Mouse (Mus musculus) left cerebral cortex, postnatal 14 days (tissue): ENCODE data around the gene Elovl7. TPM values are rescaled to one million over a fixed set of nuclear protein-coding genes. Genes with fewer than 3 reads are reported as not detected.
A peak's percentile ranks its signal among the peaks of the same experiment; 100 is the strongest.

Source experiments
- DNase-seq, 2 experiments: peaks; one replicate each; pipeline ENCODE4 v3.0.0; 2021 to 2022; ENCODE audit warnings: low spot score in 2 of 2, mixed read lengths in 1 of 2
- intact Hi-C: fragments of 180-260 bp; cut with DNase I; formaldehyde crosslinking; loops from one replicate; pipeline ENCODE4 v1.15.1; 2025
- total RNA-seq, 2 experiments: library from RNA; stranded (reverse); gene quantifications; 2 replicates each; pipeline ENCODE4 v1.2.3; 2021

The Elovl7 gene
- total RNA-seq, 2 experiments from 2014 or later: 7.4 to 10.5 TPM

- intact Hi-C loops: no loop called here
- DNase-seq: no peak
Measured at GRCm38 (mm10) chr13:108290314-108290713, 76.1 kb downstream of the Elovl7 start.

- DNase-seq: no peak
- intact Hi-C loops: no loop called here
Measured at GRCm38 (mm10) chr13:108297350-108298093, 83.3 kb downstream of the Elovl7 start.

- intact Hi-C loops: no loop called here
- no peak for DNase-seq
Measured at GRCm38 (mm10) chr13:108298241-108298640, 84.0 kb downstream of the Elovl7 start.

GRCm38 (mm10) chr13:108300346-108300950 lies 86.2 kb downstream of the Elovl7 start:
- no peak for DNase-seq
- intact Hi-C loops: no loop called here

GRCm38 (mm10) chr13:108301411-108301810 lies 87.2 kb downstream of the Elovl7 start:
- DNase-seq: peak; percentile 8 to 47
- intact Hi-C loops: no loop called here

- intact Hi-C loops: no loop called here
- no peak for DNase-seq
Measured at GRCm38 (mm10) chr13:108302957-108303675, 88.9 kb downstream of the Elovl7 start.

- no peak for DNase-seq
Measured at GRCm38 (mm10) chr13:108303841-108304240, 89.6 kb downstream of the Elovl7 start.

GRCm38 (mm10) chr13:108304680-108305079 lies 90.5 kb downstream of the Elovl7 start:
- intact Hi-C loops: no loop called here
- DNase-seq: no peak

More at GRCm38 (mm10) chr13:108303841-108304240, 89.6 kb downstream of the Elovl7 start:
- intact Hi-C loops: no loop called here

- DNase-seq: peak; percentile 96
- intact Hi-C loops: no loop called here
Measured at GRCm38 (mm10) chr13:108315702-108316486, 101.7 kb downstream of the Elovl7 start, which contains the start of gene Depdc1b. Gene Depdc1b, plus strand, starts transcription at chr13:108316332.

- intact Hi-C loops: no loop called here
- no peak for DNase-seq
Measured at GRCm38 (mm10) chr13:108316487-108316903, 102.3 kb downstream of the Elovl7 start.

- intact Hi-C loops: no loop called here
- DNase-seq: no peak
Measured at GRCm38 (mm10) chr13:108317414-108317813, 103.2 kb downstream of the Elovl7 start.

- intact Hi-C loops: no loop called here
- no peak for DNase-seq
Measured at GRCm38 (mm10) chr13:108319028-108319427, 104.8 kb downstream of the Elovl7 start.

GRCm38 (mm10) chr13:108320216-108320615 lies 106.0 kb downstream of the Elovl7 start:
- intact Hi-C loops: no loop called here
- no peak for DNase-seq

- intact Hi-C loops: no loop called here
Measured at GRCm38 (mm10) chr13:108322466-108322865, 108.3 kb downstream of the Elovl7 start.

GRCm38 (mm10) chr13:108323317-108323716 lies 109.1 kb downstream of the Elovl7 start:
- intact Hi-C loops: no loop called here
- no peak for DNase-seq

More at GRCm38 (mm10) chr13:108322466-108322865, 108.3 kb downstream of the Elovl7 start:
- no peak for DNase-seq

GRCm38 (mm10) chr13:108323866-108324829 lies 109.9 kb downstream of the Elovl7 start:
- intact Hi-C loops: no loop called here
- DNase-seq: peak in 1 of 2 experiments; percentile 20

- DNase-seq: no peak
- intact Hi-C loops: loop anchor here (5.0 kb wide), 2 partner anchors 114 to 134 kb away; partner anchors contain the start of gene Elovl7
Measured at GRCm38 (mm10) chr13:108325871-108326270, 111.7 kb downstream of the Elovl7 start.

- intact Hi-C loops: loop anchor here (5.0 kb wide), 2 partner anchors 114 to 134 kb away; partner anchors contain the start of gene Elovl7
- no peak for DNase-seq
Measured at GRCm38 (mm10) chr13:108326351-108326750, 112.1 kb downstream of the Elovl7 start.
